Mouse (Mus musculus) layer of hippocampus, adult 2 months (tissue): ENCODE measurements around the gene Vsig10. TPM values are rescaled to one million over a fixed set of nuclear protein-coding genes. Genes with fewer than 3 reads are reported as not detected.

Experiments used
- DNase-seq, 2 experiments: peaks; one replicate each; pipeline ENCODE4 v3.0.0; 2022; ENCODE audit warnings: low spot score in 2 of 2
- H3K27ac ChIP-seq: fragments of 200-600 bp; 2 replicates; pipeline ENCODE4 v1.8.1; 2022
- H3K4me3 ChIP-seq: fragments of 200-600 bp; 2 replicates; pipeline ENCODE4 v1.8.1; 2022; ENCODE audit warnings: mild to moderate bottlenecking
- CTCF ChIP-seq: fragments of 200-600 bp; conservative IDR thresholded peaks from 2 replicates; pipeline ENCODE4 v1.8.1; 2022; ENCODE audit warnings: antibody characterized with exemption, mild to moderate bottlenecking, moderate library complexity
- total RNA-seq, 2 experiments: library from RNA; stranded (reverse); gene quantifications; 2 replicates each; pipeline ENCODE4 v1.2.3; 2021

Vsig10 gene
- total RNA-seq, 2 experiments from 2014 or later: 1.5 to 2.1 TPM

GRCm38 (mm10) chr5:117347838-117348237 lies 29.0 kb downstream of the Vsig10 start:
- no peak for TF ChIP-seq CTCF

DNA sequence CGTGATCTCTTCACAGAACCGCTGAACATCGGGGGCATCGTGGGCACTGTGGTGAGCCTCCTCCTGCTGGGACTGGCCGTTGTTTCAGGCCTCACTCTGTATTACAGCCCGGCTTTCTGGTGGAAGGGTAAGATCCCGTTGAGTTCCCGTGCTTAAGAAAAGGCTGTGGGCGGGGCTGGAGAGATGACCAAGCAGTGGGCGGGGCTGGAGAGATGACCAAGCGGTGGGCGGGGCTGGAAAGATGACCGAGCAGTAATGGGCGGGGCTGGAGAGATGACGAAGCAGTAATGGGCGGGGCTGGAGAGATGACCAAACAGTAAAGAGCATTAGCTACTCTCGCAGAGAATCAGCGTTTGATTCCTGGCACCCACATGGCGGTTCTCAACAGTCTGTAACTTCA lies 29.4 kb downstream of the Vsig10 start:
- Histone ChIP-seq H3K4me3 (no peak overlapping the region), H3K27ac (no peak overlapping the region)
- no peak for TF ChIP-seq CTCF
- peak; percentile 27 to 62 for DNase-seq

More at GRCm38 (mm10) chr5:117347838-117348237, 29.0 kb downstream of the Vsig10 start:
- DNase-seq: no peak
- Histone ChIP-seq H3K27ac (no peak overlapping the region), H3K4me3 (no peak overlapping the region)

DNA sequence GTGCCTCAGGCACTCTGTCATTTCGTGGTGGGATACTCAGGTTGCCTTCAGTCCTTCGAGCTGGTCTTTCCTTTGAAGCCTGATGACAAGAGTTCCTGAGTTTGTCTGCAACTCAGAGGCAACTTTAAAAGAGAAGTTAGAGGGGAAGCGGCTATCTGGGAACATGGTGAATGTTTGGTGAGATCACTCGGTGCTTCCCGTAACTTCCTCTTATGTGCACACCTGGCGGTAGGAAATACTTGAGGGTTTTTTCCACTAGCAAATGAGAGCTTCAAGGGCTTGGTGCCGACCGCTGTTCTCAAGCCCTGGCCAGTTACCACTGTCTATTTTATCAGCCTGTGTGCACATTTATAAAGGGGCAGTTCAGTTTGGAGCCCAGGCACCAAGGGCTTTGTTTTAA lies 35.2 kb downstream of the Vsig10 start:
- Histone ChIP-seq H3K4me3 (no peak overlapping the region), H3K27ac (no peak overlapping the region)
- no peak for DNase-seq
- no peak for TF ChIP-seq CTCF

GRCm38 (mm10) chr5:117355648-117356303 lies 36.9 kb downstream of the Vsig10 start:
- TF ChIP-seq CTCF: peak; percentile 58
- Histone ChIP-seq H3K27ac (peak overlapping the region; percentile 95), H3K4me3 (no peak overlapping the region)
- DNase-seq: no peak

DNA sequence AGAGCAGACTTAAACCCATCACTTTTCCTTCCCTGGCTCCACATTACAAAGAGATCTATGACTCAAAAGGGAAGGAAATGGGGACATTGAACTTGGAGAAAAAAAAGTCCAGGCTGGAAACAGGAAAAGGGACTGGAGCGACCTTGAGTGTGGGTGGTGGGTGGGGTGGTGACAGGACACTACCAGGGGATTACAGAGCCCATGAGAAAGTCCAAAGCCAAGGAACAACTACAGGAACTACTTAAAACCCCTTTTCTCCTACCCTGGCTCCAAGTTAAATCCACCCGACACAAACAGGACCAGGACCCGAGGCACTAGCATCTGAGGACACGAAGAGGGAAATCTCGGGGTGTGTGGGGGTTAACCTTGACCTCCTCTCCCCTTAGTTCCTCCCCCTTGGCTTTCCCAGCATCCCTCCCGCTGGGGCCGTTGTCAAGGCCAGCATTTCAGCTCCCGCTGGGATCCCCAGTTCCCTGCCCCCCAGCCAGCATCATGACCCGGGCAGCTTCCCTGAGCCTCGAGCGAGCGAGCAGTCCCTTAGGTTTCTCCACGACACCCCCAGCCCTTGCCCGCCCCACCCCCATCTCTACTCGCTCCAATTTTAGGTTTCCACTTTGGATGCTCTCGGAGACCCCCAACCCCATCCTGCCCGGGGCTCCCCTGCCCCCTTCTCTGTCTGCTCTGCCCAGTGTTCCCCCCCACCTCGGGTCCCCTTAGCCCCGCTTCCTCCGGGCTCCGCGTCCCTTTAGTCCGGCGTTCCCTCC lies 37.7 kb downstream of the Vsig10 start:
- peak in 1 of 2 experiments; percentile 42 for DNase-seq

GRCm38 (mm10) chr5:117357129-117357477 lies 38.2 kb downstream of the Vsig10 start, which contains the start of gene Wsb2:
Gene Wsb2 (plus strand): TSS chr5:117357304.
- peak; percentile 73 to 82 for DNase-seq
- H3K27ac ChIP-seq: peak within 1 kb of the TSS; percentile 95
- H3K4me3 ChIP-seq: peak within 1 kb of the TSS; percentile 97
- no peak for TF ChIP-seq CTCF

More for the DNA sequence above, 37.7 kb downstream of the Vsig10 start:
- peak overlapping the region; percentile 97 for H3K4me3 ChIP-seq
- TF ChIP-seq CTCF: no peak
- peak overlapping the region; percentile 95 for H3K27ac ChIP-seq

- H3K4me3 ChIP-seq: peak overlapping the region; percentile 97
- no peak for TF ChIP-seq CTCF
- DNase-seq: no peak
- peak overlapping the region; percentile 95 for H3K27ac ChIP-seq
These were observed 38.8 kb downstream of the Vsig10 start for GRCm38 (mm10) chr5:117357478-117358247.

- Histone ChIP-seq H3K27ac (peak overlapping the region; percentile 95), H3K4me3 (peak overlapping the region; percentile 97)
- peak in 1 of 2 experiments; percentile 41 for DNase-seq
- no peak for TF ChIP-seq CTCF
These were observed 39.4 kb downstream of the Vsig10 start for GRCm38 (mm10) chr5:117358248-117358630.

DNA sequence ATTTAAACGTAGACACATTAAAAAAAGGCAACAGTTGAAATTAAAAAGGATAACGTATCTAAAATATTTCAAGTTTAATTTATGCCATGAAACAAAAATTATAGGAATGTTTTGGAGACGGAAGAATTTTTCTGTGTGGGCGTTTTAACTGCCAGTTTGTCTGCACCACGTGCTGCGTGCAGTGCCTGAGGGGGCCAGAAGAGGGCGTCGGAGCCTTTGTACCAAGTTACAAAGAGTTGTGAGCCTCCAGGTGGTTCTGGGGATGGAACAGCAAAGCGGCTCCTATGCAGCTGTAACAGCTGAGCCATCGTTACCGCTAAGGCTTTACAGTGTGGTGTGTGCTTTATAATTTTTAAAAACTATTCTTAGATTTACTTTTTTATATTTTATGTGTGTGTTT lies 39.8 kb downstream of the Vsig10 start:
- peak overlapping the region; percentile 97 for H3K4me3 ChIP-seq
- TF ChIP-seq CTCF: peak; percentile 95
- peak; percentile 71 to 86 for DNase-seq
- peak overlapping the region; percentile 95 for H3K27ac ChIP-seq

DNA sequence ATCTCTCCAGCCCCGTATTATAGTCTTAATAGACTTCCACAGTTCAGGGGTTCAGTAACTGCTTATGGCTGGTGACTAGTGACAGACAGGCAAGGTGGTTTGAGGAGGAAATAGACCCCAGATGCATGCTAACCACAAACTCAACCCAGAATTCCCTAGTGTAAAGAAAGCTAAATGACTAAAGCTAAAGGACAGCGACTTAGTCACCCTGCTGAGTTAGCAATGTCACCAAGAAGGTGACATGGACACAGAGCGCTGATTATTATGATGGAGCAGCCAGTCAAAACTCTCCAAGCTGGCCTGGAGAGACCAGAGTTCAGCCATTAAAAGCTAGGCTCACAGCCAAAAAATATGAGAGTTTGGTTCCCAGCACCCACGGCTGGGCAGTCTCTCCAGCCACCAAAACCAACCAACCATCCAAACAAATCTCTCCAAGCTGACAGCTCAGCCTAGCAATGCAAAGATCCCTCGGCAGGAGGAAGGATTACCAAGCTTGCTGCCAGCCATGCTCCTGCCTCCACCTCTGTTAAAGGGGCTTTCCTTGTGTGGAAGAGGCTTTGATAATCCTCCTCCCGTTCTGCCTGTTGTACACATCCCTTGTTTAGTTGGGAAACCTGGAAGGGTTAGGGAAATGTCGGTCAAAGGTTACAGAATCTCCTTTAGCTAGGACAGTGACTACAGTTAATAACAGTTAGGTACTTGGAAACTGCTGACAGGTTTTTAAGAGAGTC lies 40.8 kb downstream of the Vsig10 start:
- no peak for DNase-seq
- peak overlapping the region; percentile 85; the same call in 1 of the 2 replicates for H3K27ac ChIP-seq
- no peak for TF ChIP-seq CTCF

DNA sequence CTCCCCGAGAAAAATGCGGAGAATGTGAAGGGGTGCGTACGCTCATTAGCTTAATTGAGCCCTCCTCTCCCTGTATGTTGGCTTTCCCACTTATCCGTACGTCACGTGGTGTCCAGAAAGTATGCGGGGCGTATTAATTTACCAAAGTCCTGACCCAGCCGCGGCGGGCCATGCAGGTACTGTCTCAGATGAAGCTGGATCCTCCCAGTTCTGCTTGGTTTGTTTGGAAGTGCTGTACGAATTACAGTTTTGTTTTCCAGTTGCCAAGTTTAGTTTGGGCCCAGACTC lies 41.3 kb downstream of the Vsig10 start:
- no peak for TF ChIP-seq CTCF
- DNase-seq: no peak
- H3K4me3 ChIP-seq: no peak overlapping the region
- peak overlapping the region; percentile 85; the same call in 1 of the 2 replicates for H3K27ac ChIP-seq

More for the DNA sequence above, 40.8 kb downstream of the Vsig10 start:
- H3K4me3 ChIP-seq: peak overlapping the region; percentile 20; the same call in 1 of the 2 replicates
